Mouse (Mus musculus) embryonic fibroblast, embryonic 13.5 days (primary cell): Measurements from ENCODE around the gene Ntrk3.

ENCODE experiments used
- CTCF ChIP-seq: IDR thresholded peaks from 2 replicates; pipeline ENCODE4 v1.5.1; 2011; ENCODE audit warnings: mild to moderate bottlenecking, control low read depth, low read length, moderate library complexity, borderline replicate concordance; ENCODE audit not compliant: insufficient read depth
- POLR2A ChIP-seq: IDR thresholded peaks from 2 replicates; pipeline ENCODE4 v1.6.1; 2011; ENCODE audit warnings: low read depth, mild to moderate bottlenecking, control low read depth, low read length, moderate library complexity

DNA sequence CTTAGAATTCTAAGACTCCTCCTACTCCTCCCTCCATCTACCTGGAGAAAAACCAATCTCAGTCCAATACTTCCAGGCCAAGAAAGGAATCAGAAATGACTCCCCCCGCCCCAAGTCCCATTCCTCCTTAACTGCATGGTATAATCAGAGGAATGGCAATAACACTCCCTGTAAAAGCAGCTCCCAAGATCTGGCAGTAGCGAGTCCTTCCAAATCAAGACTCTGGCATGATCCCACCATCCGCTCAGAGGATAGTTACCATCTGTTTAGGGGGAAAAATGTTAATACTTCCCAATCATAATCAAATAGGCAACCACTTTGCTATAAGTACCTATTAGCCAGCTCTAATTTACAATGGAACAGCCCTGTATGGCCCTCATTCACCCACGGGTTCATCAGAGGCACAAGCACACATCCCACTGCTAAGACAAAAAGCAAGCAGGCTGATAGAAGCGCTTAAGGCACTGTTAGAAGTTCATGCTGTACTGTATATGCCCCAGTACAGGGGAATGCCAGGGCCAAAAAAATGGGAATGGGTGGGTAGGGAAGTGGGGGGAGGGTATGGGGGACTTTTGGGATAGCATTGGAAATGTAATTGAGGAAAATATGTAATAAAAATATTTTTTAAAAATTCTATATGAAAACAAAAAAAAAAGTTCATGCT, 294.3 kb downstream of the Ntrk3 start:
- TF ChIP-seq CTCF (no peak), POLR2A (no peak)
